Mouse (Mus musculus) frontal cortex, postnatal 10 days (tissue): ENCODE results near the gene Hist1h3g.
A peak's percentile ranks its signal among the peaks of the same experiment; 100 is the strongest.

Experiments used
- DNase-seq, 2 experiments: peaks; one replicate each; pipeline ENCODE4 v3.0.0; 2022; ENCODE audit warnings: low spot score in 2 of 2, mixed read lengths in 1 of 2

The Hist1h3g gene

GRCm38 (mm10) chr13:23535137-23536075 is at the start of gene Hist1h3g:
Hist1h3g (plus strand) TSS chr13:23535422.
- peak; percentile 89 to 90 for DNase-seq

GRCm38 (mm10) chr13:23488400-23489322 is 46.6 kb upstream of the Hist1h3g start, which contains the start of gene Btn2a2:
Btn2a2 (minus strand) TSS chr13:23488857.
- peak; percentile 48 to 68 for DNase-seq

- no peak for DNase-seq
Measured at GRCm38 (mm10) chr13:23490863-23491262, 44.4 kb upstream of the Hist1h3g start.

- DNase-seq, result no peak
Measured at GRCm38 (mm10) chr13:23491263-23491662, 44.0 kb upstream of the Hist1h3g start.

GRCm38 (mm10) chr13:23491990-23492389 is 43.2 kb upstream of the Hist1h3g start:
- DNase-seq, result no peak

GRCm38 (mm10) chr13:23495526-23495925 is 39.7 kb upstream of the Hist1h3g start:
- DNase-seq, result no peak

GRCm38 (mm10) chr13:23497656-23498321 is 37.4 kb upstream of the Hist1h3g start:
- peak in 1 of 2 experiments; percentile 29 for DNase-seq

- DNase-seq, result no peak
Measured at GRCm38 (mm10) chr13:23498653-23499052, 36.6 kb upstream of the Hist1h3g start.

- no peak for DNase-seq
Measured at GRCm38 (mm10) chr13:23499943-23500342, 35.3 kb upstream of the Hist1h3g start.

GRCm38 (mm10) chr13:23500424-23501200 is 34.6 kb upstream of the Hist1h3g start:
- peak in 1 of 2 experiments; percentile 71 for DNase-seq

GRCm38 (mm10) chr13:23501511-23501910 is 33.7 kb upstream of the Hist1h3g start:
- DNase-seq, result no peak

- no peak for DNase-seq
Measured at GRCm38 (mm10) chr13:23502031-23502567, 33.1 kb upstream of the Hist1h3g start.

- DNase-seq, result no peak
Measured at GRCm38 (mm10) chr13:23502916-23503315, 32.3 kb upstream of the Hist1h3g start.

- DNase-seq, result peak in 1 of 2 experiments; percentile 38
Measured at GRCm38 (mm10) chr13:23503797-23504196, 31.4 kb upstream of the Hist1h3g start.

GRCm38 (mm10) chr13:23505662-23506345 is 29.4 kb upstream of the Hist1h3g start:
- no peak for DNase-seq

- DNase-seq, result no peak
Measured at GRCm38 (mm10) chr13:23506351-23506750, 28.9 kb upstream of the Hist1h3g start.

- DNase-seq, result no peak
Measured at GRCm38 (mm10) chr13:23506819-23507515, 28.3 kb upstream of the Hist1h3g start.

- no peak for DNase-seq
Measured at GRCm38 (mm10) chr13:23510127-23510526, 25.1 kb upstream of the Hist1h3g start.

- DNase-seq, result no peak
Measured at GRCm38 (mm10) chr13:23513517-23513916, 21.7 kb upstream of the Hist1h3g start.
